Mouse (Mus musculus) bone marrow macrophage, adult 2 months (primary cell): ENCODE results near the gene Ppm1h.

ENCODE experiments used
- CTCF ChIP-seq: IDR thresholded peaks from 2 replicates; pipeline ENCODE4 v1.5.1; 2012; ENCODE audit warnings: low read depth, mild to moderate bottlenecking, low read length, moderate library complexity
- POLR2A ChIP-seq: IDR thresholded peaks from 2 replicates; pipeline ENCODE4 v1.6.1; 2012; ENCODE audit warnings: mild to moderate bottlenecking, low read depth, low read length, borderline replicate concordance

DNA sequence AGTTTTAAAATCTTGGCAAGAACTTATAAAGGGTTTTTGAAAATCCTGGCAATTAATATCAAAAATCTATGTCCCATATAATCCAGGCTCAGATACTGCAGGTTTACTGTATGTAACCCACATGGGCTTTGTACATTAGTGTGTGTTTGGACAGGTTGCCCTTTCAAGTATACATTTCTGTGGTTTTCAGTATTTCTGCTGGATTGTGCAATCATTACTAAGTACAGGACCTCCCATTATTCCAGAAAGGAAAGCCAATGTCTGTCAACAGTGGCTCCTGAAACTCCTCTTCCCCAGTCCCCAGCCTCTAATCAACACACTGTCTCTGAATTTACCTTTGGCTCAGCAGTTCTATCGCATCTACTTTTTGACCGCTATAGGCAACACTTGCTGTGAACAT lies 66.4 kb downstream of the Ppm1h start:
- TF ChIP-seq CTCF = no peak
- TF ChIP-seq POLR2A = no peak
